Mouse (Mus musculus) mouse trophoblast stem cell (cell line): ENCODE data around the gene Rps12-ps3.

Experiments
- in situ Hi-C, 2 experiments: fragments of 300-500 bp; cut with MseI, MboI; formaldehyde crosslinking; loops; 2 replicates in 1 of 2; 3 replicates in 1 of 2; pipeline ENCODE4 v1.15.1; 2025

The Rps12-ps3 gene

DNA sequence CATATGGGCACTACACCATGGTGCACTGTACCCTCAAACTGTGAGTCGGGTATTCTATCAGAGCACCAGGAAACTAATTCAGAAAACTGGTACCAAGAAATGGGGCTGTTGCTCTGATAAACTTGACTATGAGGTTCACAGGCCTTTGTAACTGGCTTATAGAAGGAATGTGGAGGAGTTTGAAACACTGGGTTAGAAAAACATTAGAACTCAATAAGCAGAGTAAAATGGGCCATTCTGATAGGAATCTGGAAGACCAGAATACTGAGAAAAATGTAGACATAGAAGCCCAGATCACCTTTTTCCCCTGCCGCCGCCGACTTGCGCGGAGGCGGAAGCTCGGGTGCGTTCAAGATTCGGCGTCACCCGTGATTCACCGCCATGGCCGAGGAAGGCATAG, at the start of gene Rps12-ps3:
Gene Rps12-ps3, plus strand, starts transcription at position 301 of the 400 bp plus-strand sequence.
- in situ Hi-C loops, result no loop called here

DNA sequence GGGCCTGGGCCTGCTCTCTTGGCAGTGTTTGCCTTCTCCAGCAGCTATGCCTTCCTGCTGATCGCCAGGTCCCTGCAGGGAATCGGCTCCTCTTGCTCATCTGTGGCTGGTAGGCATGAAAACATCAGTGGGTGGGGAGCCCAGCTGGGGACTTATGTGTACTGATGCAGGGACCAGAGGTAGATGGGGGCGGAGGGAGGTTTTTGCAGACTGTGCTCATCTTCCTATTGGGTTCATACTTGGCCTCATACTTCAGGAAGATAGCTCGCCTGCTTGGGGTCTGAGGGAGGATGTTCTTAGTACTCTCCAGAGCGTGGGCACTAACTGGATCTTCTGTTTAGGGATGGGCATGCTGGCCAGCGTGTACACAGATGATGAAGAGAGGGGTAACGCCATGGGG, 48.9 kb upstream of the Rps12-ps3 start:
- in situ Hi-C loops, result no loop called here

DNA sequence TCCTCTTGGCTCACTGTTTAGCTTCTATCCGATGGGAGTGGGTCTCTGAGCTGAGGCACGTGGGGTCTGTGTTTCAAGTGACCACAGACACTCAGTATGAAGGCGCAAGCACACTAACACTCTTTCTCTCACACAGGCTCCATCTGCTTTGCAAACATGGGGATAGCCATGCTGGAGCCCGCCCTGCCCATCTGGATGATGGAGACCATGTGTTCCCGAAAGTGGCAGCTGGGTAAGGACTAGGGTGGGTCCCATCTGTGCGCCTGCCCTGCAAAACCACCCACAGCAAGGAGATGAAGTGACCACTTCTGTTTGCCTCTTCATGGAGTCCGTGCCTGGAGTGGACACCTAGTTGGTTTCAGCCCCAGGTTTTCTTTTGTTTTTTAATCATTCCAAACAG, 45.7 kb upstream of the Rps12-ps3 start:
- in situ Hi-C loops, result no loop called here

DNA sequence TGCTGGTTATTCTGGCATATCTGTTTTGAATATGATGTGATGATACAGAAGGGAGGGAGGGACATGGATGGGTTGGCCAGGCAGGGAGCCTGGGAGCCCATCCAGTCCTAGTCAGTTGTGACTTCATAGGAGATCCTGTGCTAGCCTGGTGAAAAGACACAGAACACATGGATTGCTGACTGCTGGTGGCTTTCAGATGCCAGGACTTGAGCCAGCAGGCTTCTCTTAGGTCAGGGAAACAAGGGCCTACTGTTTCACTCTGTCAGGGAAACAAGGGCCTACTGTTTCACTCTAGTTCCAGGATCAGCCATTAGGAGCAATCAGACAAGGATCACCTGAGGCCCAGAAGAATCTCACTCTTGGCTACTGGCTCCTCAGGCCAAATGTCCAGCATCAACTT, 41.2 kb upstream of the Rps12-ps3 start:
- in situ Hi-C loops, result no loop called here

DNA sequence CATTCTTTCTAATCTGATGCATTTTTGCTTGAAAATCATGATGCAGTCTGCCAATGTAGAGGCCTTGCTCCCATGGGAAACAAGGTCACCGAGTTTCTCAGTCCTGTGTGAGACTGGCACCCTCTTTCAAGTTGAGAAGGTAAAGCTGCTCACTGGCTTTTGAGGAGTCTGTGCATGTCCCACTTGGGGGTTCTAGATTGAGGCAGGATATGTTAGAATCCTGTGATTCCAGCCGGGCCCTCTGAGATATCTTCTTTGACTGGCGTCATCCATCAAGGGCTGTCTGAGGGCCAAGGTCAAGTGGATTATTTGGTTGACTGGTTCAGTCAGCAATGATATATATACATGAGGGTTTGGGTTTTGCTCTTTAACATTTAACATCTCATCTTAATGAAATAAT, 40.1 kb upstream of the Rps12-ps3 start:
- in situ Hi-C loops, result no loop called here

DNA sequence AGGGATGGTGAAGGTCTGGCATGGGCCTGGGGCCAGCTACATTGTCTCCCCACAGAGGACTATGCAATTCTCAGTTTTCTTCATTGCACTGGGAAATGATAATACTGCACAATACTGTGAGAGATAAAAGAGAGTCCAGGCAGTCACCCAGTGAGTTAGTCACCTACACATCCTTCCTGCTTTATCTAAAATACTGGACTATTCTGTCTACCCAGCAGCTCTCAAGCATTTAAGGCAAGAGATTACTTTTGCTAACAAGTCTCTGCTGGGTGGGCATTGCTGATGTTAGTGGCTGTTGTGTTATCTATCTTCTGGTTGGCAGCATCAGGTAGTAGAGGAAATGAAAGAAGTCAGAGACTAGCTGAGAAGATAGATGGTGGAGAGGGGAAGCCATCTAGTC, 33.0 kb upstream of the Rps12-ps3 start:
- in situ Hi-C loops, result no loop called here

DNA sequence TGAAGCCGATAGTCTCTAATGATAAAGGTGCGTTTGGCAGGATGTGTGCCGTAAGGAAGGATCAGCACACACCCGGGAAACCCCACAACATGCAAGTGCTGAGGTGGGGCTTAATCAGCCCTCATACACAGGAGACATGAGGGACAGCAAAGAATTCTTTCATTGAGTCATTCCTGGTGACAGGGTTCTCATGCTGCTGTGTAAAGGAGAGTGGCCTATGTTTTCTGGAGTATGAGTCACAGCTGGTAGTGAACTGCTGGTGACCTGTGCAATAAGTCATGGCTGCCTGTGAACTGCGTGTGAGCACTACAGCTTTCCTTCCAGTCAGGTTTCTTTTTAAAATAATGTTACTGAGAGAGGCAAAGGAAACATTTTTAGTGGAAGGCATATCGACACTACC, 32.3 kb upstream of the Rps12-ps3 start:
- in situ Hi-C loops, result no loop called here

DNA sequence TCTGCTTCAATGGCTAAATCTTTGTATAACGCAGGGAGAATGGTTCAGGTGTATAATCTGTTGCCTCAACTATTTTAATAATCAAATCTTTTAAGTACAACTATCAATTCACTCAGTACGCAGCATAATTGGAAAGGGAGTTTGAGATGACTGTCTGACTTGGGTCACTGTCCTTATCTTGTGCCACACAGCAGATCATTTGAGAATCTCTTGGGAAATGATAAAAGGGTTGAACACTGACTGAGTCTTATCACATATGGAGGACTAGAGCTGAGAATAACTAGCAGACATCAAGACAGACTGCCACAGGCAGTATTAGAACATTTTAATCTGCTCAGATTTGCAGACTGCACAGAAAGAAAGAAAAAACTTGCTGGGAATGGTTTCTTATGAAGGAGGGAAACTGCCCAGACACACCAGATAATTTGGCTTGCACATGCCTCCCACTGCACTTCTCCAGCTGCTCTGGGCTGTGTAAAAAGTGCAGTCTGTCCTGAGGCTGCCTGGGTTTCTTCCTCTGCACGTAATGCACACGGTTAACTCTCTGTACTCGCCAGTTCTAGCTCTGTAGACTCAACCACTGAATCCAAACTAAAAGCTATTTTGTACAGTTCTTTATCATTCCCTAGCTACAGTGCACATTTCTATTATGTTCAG, 29.8 kb upstream of the Rps12-ps3 start:
- in situ Hi-C loops, result no loop called here

DNA sequence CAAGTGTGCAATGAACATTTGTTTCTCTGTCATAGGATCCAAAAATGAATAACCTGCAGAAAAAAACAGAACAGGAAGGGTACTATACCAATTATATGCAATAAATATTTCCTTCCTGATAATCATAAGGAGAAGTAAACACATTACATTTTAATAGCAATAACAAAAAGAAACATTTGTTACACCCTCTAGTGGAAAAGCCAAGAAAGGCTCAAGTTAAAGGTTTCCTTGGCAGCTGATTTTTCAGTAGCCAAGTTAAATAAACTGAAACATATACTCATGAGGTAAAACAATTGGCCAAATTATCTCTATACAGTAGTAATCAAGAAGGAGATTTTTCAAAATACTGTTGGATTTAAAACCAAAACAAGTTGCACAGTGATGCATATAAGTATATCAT, 6.8 kb upstream of the Rps12-ps3 start:
- in situ Hi-C loops, result no loop called here

DNA sequence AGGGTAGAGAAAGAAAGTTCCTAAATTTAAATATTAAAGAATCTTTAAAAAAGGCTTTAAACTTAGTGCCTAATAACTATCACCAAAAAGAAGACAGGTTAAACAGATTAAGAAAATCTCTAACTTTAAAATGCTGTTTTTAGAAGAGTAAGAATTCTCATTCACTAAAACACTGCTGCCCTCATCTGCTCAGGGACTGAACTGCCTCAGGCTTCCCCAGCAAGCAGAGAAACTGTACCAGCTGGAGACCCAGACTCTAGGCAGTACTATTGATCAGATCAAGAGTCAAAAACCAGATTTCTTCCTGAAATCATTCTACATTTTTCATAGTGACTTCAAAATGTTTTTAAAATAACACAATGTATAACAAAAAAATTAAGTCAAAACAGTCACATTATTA, 5.5 kb upstream of the Rps12-ps3 start:
- in situ Hi-C loops, result no loop called here

DNA sequence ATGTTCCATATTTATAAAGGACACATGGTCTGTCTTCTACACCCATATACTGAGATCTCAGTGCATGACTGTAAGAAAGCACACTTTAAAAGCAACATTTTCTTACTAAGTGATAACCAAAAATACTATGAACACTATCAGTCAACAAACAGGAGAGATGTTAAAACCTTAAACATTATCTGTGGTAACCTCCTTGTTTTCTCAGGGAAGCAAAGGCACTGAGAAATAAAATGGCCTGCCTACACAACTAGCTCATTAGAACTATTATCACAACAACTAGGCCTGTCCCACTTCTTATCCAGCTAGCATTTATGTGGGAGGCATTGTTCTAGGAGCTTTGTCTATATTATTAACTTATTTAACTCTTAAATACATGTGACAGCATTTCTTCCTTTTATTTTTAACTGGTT, 8.7 kb downstream of the Rps12-ps3 start:
- in situ Hi-C loops, result no loop called here

DNA sequence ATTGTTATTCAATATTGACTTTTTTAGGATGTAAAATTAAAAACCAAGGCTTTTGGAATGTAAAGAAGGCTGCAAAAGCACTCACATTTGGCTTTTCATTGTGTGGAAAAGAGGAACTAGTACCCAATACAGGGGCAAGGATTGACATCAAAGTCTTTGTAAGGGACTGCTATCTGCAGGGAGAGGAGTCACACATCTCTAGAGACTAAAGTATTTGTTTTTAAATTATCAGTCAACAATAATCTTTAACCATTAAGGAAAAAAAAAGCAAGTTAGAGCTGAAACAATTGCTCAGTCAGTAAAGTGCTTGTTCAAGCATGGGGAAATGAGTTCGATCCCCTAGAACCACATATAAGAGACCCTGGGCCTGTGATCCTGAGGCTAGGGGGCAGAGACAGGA, 14.6 kb downstream of the Rps12-ps3 start:
- in situ Hi-C loops, result no loop called here

DNA sequence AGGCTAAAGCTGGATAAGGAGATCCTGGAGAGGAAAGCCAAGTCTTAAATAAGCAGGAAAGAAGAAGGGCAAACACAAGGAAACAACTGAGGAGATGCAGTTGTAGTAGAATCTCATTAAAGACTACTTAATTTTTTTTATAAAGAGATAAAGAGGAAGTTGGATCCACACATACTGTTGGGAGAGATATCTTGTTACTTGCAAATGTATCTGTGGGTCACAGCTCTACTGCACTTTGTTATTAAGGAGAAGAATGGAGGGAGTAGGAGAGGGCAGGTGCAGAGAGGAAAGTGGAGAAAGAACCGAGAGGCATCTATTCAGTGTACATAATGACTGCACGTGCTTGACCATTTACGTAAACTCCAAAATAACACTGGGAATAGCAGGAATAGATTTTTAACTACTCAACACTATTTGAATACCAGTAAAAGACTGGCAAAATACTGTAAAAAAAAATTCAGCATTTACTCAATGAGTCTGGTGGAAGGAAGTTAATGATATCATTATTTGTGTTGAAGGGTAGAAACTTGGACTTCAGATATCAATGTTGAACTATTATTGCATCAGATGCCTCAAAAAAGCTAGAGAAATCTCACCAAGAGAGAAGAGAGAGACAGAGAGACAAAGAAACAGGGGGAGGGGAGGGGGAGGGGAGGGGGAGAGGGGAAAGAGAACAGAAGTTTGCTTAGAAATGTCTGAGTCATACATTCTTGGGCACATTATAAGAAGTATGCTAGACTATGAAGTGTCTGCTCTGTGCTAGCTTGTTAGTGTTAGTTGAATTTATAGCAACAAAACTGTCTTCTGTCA, 16.0 kb downstream of the Rps12-ps3 start:
- in situ Hi-C loops, result no loop called here

DNA sequence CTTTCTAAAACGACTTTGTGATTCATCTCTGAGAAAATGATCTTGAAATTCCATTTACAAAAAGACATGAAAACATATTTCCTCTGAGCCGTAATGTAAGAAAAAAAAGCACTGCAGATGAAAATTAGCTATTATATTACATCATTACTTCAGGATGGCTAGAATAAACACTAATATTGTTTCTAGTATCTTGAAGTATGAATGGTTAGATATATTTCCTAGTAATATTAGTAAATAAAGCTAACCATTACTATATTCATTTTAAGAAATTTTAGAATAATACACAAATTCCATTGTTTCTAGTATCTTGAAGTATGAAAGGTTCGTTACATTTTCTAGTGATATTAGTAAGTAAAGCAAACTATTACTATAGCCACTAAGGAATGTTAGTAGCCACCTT, 17.8 kb downstream of the Rps12-ps3 start:
- in situ Hi-C loops, result no loop called here

DNA sequence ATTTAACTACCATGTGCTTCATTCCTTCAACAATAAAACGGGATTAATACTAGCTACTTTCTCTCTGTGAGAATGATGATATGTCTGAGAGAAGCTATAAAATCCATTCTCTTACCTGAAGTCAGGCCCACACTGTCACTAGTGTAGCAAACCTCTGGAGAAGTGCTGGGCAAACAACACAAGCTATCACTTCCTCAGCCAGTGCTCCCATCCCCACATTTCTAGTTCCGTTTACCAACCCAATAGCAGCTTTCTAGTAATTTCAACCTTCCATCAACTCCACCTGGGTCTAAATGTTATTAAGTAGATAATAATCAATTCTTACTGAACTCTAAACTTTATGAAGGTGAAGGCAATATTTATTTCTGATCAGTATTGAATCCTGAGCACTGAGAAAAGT, 20.9 kb downstream of the Rps12-ps3 start:
- in situ Hi-C loops, result no loop called here

DNA sequence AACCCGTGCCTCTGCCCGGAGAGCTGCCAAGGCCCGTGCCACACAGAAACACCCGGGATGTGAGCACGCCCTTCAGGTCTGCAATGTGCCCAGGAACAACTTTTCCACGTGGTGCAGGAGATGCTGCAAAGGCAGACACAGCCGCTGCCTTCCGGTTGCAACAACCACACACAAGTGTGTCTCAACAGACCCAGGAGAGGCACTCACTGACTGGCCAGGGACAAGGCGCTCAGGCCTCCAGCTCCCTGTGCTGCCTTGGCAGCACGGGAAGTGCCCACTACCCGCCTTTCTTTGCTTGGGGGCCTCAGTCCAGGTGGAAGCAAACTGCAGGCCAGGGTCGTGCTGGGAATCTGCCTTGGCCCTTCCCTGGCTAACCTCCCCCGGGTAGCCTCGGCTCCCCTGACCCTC, 22.2 kb downstream of the Rps12-ps3 start:
- in situ Hi-C loops, result no loop called here

DNA sequence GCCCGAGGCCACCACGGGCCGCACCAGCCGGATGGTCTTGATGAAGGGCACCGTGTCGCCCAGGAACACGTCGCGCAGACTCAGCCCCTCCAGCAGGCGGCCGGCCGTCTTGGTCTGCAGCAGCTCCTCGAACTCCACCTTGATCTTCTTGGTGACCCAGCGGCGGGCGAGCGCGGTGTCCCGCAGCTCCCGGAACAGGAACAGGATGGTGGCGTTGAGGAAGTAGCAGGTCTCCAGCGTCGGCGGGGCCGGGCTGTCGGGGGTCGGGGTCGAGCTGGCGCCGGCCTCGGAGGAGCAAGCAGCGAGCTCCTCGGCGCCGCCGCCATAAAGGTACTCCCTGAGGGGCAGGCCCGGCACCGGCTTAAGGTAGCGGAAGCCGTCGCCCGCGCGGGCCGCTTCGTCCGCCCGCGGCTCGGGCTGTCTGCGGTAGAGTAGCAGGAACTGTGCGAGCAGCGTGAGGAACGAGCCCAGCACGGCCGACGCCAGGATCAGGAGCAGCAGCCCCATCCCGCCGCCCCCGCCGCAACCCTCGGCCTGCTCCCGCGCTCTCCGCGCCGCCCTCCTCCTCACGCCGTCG, 23.1 kb downstream of the Rps12-ps3 start:
- in situ Hi-C loops, result no loop called here

DNA sequence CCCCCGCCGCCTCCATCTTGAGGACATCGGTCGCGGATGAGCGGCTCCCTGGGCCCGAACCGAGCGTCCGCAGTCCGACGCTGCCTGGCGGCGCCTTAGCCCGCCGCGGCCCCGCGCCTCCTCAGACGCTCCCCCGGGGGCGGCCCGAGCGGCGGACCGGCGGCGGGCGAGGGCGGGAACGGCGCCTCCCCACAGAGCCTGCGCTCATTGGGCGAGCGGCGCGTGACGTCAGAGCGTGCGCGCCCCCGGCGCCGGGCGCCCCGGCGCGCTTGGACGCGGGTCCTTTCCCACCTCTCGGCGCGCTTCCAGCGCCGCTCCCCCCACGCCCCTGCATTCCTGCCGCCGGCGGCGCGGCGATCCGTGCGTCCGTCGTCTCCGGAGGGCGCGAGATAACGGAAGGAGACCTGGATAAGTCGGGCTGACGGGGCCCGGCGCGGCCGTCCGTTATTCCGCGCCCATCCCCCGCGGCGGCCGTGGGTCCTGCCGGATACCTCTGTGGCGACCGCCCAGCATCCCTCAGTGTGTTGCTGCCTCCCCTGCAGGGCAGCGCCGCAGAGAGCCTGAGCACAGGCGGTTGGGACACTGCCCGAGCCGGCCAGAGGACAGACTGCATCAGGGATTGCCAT, 23.7 kb downstream of the Rps12-ps3 start, which contains the start of gene Pdzd8:
Gene Pdzd8, minus strand, starts transcription at position 123 of the 626 bp plus-strand sequence.
- in situ Hi-C loops, result no loop called here

DNA sequence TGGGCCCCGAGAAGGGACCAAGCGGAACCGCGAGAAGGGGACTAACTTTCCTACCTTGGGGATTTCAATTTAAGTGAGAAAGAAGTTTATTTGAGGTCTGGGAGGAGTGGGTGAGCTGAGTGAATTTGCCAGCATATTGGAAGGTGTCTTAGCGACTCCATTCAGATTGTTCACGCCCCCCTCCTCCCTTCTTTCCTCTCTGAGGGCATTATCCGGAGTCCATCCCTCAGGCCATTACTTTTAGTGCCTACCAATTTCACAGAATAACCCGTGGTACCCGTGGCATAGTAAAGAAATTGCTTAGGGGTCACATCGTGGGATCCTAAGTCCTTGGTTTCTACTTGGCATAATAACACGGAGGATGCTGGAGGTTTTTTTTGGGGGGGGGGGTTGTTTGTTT, 24.2 kb downstream of the Rps12-ps3 start:
- in situ Hi-C loops, result no loop called here

DNA sequence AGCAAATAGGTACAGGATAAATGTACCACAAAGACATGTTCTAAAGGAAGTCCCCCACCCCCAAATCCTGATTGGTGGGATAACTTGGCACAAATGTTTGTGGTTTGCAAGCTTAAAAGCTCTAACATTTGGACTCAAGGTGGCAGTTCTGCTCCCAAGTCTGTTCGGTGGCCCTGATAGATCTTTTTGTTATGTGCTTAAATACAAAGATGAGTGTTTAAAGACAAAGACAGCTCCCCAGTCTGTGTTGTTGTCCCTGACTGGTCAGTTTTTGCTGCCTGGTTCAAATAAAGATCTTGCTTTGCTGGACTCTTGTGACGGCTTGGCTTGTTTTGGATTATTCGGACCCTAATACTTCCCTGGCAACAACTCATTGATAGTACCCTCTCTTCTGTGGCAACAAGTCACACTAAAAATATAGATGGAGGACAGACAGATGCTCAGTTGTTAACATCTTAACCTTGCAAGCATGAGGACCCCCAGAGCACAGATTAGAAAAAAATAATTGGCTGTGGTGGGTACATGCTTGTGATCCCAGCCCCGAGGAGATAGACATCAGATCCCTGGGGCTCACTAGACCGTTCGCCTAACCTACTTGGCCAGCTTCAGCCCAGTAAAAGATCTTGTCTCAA, 27.4 kb downstream of the Rps12-ps3 start:
- in situ Hi-C loops, result no loop called here

DNA sequence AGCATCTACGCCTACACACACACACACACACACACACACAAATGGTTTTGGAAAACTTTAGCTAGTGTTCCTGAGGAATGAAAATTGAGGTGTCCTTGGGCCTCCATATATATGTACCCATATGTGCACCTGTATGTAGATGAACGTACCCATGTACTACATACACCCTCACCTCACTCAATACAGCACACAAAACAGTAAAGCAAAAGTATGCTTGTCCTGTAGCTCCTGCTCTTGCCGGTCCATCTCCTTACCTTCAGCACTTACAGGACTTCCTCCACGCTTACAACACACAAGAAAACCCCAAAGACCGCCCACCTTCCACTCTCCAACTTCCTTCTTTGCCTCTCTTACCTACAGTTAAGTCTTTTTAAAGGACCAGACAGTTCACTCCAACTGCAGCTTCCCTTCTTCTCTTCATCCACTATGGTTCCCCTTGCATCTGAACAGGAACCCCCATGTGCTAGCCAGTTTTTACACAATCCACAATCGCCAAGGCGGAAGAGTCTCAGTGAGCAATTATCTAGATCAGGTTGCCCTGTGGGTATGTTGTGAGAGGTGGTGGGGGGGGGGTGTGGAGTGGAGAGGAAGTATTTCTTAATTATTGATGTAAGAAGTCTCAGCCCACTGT, 28.3 kb downstream of the Rps12-ps3 start:
- in situ Hi-C loops, result no loop called here
